Mouse (Mus musculus): ENCODE measurements around the gene Fndc3a.

Fndc3a gene

GRCm38 (mm10) chr14:72532028-72532917 lies 177.5 kb downstream of the Fndc3a start:
- no peak for DNase-seq

- no peak for DNase-seq
These were observed 182.7 kb downstream of the Fndc3a start for GRCm38 (mm10) chr14:72527126-72527525.

GRCm38 (mm10) chr14:72519561-72519960 lies 190.2 kb downstream of the Fndc3a start:
- no peak for DNase-seq

GRCm38 (mm10) chr14:72518786-72519185 lies 191.0 kb downstream of the Fndc3a start:
- no peak for DNase-seq

- DNase-seq: no peak
These were observed 193.4 kb downstream of the Fndc3a start for GRCm38 (mm10) chr14:72516376-72516775.

GRCm38 (mm10) chr14:72506723-72507420 lies 202.9 kb downstream of the Fndc3a start:
- no peak for DNase-seq

- no peak for DNase-seq
These were observed 203.6 kb downstream of the Fndc3a start for GRCm38 (mm10) chr14:72506018-72506722.

GRCm38 (mm10) chr14:72504985-72505384 lies 204.8 kb downstream of the Fndc3a start:
- DNase-seq: no peak

GRCm38 (mm10) chr14:72503241-72503640 lies 206.6 kb downstream of the Fndc3a start:
- DNase-seq: no peak

- no peak for DNase-seq
These were observed 216.0 kb downstream of the Fndc3a start for GRCm38 (mm10) chr14:72493775-72494174.

GRCm38 (mm10) chr14:72491738-72492137 lies 218.1 kb downstream of the Fndc3a start, which contains the start of gene Gm9195:
Gene Gm9195, minus strand, starts transcription at chr14:72491838.
- no peak for DNase-seq

- DNase-seq: no peak
These were observed 219.4 kb downstream of the Fndc3a start for GRCm38 (mm10) chr14:72490367-72490766.
